Mouse (Mus musculus) brain, embryonic 14.5 days (tissue): Measurements from ENCODE around the gene Prrg2.

Experiments
- CTCF ChIP-seq: fragments of 200-500 bp; IDR thresholded peaks from 2 replicates; pipeline ENCODE4 v1.5.1; 2012; ENCODE audit warnings: inconsistent platforms, mild to moderate bottlenecking, moderate library complexity, borderline replicate concordance; ENCODE audit not compliant: insufficient read depth, insufficient read length; ENCODE audit errors: extremely low read depth
- POLR2A ChIP-seq: fragments of 200-500 bp; IDR thresholded peaks from 2 replicates; pipeline ENCODE4 v1.6.1; 2012; ENCODE audit warnings: mild to moderate bottlenecking, inconsistent platforms, borderline replicate concordance; ENCODE audit not compliant: poor library complexity, insufficient read depth, insufficient read length, severe bottlenecking; ENCODE audit errors: extremely low read depth

GRCm38 (mm10) chr7:45056972-45057348 lies 5.5 kb downstream of the Prrg2 start:
- TF ChIP-seq POLR2A (no peak), CTCF (no peak)
